Mouse (Mus musculus) testis, postnatal 14 days (tissue): ENCODE data around the gene Psat1.
A peak's percentile ranks its signal among the peaks of the same experiment; 100 is the strongest.

Source experiments
- DNase-seq: peaks from one replicate; pipeline ENCODE4 v3.0.0; 2021; ENCODE audit warnings: low spot score

Psat1 gene

DNA sequence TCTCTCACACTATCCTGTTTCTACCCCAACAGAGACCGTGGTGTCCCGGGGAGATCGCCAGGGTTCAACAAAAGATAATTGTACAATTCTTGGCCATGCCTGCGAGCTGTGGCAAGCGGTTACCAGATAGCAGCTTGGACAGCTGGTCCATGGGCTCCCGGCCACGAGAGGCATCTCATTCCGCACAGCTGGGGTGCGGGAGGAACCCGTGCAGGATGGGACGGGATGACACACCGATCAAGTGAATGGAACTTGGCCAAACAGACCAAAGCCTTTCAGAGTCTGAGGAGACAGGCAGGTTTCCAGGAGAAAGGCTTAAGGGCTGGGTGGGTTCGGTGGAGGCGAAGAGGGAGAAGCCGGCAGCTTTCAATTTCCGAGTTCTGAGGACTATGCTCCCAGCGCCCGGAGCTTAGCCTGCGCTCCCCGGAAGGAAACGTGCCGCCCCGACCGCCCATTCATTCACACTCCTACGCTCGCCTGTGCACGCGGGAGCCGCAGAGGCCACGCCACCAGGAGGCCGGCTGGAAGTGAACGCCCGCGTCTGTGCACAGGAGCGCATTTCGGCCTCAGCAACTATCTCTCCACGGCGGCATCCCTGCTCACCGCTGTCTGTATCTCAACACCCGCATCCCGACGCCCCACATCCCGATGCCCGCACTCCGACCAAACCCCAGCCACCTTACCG, 22.8 kb downstream of the Psat1 start:
- DNase-seq: peak; percentile 81

DNA sequence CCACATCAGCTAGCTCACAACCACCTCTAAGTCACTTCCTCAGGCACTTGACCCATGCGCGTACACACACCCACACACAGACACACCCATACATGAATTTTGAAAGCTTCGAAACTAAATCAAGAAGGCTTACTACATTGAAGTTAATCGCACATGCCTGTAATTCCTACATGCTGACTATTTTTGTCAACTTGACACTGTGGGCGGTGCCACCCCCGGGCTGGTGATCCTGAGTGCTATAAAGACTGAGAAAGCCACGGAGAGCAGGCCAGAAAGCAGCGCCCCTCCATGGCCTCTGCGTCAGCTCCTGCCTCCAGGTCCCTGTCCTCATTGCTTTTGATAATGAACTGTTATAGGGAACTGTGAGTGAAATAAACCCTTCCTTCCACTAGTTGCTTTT, 23.7 kb downstream of the Psat1 start:
- no peak for DNase-seq

DNA sequence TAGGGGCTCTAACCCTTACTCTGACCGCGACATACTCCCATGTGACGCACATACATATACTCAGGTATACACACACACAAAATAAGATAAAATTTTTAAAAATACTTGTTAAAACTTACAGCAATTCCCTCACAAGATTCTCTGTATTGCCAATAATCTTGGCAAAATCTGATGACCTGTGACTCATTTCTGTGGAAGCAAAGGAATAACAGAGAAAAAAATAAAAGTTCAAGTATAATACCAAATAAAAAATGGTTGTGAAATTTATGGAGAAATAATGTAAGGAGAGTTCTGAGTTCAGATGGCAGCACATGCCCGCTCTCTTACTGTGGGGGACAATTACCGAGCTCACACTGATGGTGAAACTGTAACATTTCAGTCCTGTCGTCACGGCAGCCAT, 27.8 kb downstream of the Psat1 start:
- no peak for DNase-seq

DNA sequence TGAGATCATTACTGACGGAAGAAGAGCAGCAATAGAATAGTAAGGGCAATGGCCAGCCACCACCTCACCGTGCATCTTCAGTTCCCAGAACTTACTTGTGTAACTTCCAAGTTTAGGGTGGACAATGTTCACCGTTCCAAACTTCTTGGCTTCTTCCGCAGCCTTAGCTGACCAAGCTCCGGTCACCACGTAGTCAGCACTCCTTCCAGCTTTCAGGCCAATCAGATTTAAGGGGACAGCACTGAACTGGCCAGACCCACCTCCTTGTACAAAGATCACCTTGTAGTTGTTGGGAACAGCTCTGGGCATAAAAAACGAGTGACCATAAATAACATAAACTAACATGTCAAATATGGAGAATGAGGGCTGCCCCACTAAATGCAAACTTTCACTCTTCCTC, 29.0 kb downstream of the Psat1 start:
- no peak for DNase-seq

DNA sequence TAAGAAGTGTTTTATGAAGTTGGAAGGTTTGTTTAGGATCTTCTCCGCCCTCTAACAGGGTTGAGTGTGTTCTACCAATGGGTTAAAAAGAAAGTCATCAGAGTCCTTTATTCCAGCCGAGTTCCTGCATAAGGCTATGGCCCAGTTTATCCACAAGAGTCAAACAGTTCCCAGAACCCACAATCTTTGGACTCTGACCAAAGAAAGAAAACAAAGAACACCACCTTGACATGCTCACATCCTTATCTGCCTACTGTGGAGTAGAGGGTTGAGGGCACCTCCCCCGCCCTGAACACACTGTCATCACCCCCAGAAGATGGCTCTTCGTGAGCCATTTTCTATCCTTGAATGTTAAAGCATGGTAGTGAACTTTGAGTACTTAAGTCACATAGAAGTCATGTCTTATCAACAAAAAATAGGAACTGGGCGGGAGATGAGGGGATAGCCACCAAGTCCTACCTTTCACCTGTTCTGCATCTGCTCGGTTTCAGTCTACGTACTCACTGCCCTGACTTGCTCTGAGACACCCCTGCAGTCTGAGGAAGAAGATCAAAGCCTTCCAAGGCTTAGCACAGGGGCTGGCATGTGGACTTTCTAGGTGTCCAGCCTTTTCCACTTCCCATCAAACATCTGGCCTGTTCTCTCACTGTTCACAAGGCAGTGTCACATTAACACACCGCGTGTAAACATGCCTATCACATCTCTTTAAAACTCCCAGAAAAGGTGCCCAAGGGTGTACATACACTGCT, 33.7 kb downstream of the Psat1 start:
- DNase-seq: no peak

DNA sequence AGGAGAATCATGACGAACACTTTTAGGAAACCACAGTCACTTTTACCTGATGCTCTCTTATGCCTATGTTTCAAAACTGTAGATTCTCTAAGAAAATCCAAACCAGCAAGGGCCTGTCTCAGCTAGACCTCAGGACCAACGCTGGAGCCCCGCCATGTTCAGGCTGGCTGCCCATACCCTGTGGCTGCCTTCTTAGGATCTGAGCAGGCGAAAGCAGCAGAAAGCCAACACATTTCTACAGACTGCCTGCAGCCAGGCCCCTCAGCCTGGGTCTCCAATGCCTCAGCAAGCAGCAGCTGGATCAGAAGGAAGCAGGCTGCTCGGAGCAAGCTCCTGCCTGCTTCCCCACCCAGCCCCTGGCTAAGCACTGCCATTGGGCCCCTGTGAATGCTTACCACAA, 35.7 kb downstream of the Psat1 start:
- no peak for DNase-seq

DNA sequence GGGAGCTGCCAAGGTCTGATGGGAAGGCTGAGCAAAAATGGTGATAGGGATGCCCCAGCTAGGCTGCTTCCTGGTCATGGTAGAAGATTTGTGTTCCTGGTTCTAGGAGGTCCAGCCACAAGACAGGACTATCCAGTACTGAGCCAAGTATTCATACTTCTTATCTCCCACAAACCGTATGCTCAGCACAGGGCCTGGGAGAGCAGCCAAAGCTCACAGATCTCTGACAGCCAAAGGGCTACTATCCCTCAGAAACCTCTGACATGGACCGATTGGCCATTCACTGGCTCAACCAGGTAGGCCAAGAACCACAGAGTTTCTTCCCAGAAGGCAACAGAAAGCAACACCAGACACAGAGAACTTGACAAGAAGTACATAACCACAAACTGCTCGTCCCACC, 36.1 kb downstream of the Psat1 start:
- DNase-seq: peak; percentile 43

DNA sequence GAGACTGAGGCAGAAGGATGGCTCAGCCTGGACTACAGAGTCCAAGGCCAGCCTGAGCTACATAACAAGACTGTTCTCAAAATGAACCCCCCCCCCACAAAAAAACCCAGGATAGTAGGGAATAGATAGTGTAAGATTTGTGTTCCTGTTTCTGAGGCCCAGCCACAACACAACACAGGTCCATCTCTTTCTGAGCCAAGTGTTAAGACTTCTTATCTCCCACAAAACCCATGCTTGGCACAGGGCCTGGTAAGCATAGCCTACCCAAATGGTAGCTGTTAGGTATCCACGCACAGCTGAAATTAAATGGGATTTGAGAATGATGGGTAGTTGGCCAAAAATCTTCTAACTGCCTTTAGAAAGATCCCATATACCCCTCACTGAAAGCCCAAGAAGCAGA, 36.6 kb downstream of the Psat1 start:
- DNase-seq: no peak

DNA sequence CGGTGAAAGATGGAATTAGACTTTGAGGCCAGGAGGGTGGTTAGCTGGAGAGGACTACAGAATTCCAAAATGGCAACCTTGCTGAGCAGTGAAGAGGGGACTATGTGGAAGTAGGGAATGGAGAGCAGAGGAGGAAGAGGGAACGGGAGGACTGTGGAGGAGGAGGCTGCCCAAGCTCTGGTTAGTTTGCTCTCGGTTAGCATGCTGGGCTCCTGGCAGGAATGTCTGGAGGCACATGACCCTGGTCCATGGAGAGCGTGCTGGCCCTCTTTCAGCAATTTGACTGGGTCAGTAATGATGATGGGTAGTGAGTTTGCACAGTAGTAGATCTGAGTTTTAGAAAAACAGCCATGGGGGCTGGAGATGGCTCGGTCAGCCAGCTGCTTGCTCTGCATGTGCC, 39.1 kb downstream of the Psat1 start:
- no peak for DNase-seq

DNA sequence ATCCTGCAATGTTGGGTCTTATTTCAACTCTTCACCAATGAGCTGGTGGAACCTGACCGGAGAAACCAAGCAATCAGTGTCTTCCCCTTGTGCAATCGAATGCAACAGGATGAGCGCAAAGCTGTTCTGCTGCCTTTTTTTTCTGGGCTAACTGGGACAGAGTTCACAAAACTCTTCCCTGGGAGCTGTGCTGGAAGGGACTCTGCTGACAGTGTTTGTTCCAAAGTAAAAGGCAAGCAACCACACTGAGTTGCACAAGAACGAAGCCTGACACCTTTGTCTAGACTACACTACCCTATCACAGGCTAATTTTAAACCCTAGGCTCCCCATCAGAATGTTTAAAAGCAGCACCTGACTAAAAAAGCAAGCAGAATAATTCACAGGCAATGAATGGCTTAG, 42.4 kb downstream of the Psat1 start:
- DNase-seq: no peak

DNA sequence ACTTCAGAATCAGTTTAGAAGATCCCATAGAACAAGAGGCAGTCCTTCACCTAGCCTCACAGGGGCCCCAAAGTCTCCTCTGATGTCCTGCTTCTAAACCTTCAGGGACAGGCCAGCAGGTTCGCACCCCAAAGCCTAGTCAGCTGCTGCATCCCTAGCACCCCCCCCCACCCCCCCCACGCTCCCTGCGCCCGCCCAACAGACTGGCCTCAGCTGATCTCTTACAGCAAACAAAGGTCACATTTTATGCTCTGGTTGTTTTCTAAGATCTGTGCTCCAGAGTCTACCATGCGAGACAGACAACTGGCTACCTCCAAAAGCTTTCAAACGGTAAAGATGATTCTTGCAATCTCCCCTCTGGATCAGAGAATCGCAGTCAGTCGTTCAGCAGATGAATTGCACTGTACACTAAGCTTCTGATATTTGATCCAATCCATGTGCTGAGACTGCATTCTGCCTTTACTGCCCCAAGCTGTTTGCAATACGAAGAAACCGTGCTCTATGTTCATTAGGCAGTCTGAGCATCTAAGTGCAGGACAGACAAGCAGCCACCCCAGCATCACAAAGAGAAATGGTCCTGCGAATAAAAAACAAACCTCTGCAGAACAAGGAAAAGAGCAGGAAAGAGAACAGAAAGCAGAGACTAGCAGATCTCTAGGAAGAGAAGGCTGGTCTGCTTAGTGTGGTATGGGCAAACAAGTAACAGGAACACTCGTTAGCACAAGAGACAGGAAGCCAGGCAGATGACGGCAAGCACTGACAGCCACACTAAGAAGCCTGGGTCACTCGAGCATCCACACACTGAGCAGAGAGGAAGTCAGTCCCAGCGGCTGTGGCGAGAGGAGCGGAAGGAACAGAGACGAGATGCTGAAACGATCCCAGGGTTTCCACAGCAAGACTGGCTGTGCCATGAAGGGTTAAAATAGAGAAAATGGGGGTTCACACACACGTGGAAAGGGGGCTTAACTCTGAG, 43.3 kb downstream of the Psat1 start:
- DNase-seq: no peak

DNA sequence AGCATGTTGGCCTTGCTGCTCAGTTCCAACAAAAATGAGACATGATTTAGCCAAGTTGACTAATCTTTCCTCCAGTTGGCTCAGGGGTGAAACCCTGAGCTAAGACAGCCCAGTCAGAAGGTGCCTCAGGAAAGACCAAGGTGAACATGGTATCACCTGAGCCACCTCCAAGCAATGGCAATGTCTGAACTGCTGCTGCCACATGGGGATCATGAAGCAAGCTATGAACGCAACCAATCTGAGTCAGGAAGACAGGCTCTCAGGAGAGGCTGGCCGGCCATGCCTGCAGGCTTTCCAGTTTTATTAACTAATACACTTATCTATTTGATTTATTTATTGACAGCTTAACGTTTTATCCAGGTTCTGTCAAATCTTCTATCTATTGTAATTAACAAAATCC, 51.5 kb downstream of the Psat1 start:
- no peak for DNase-seq

DNA sequence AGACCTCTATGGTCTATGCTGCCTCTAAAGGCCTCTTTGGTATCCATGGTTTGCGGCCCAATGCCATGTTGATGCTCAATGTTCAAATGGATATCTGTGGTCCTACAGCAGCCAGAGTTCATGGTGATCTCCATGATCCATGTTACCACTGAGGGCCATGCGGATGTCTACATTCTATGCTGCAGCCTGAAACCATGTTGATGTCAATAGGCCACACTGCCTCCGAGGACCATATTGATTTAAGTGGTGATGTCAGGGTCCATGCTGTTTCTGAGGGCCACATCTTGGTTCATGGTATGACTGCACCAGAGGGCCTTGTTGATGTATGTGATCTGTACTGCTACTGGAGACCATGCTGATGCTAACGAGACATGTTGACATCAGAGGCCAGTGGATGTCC, 55.0 kb downstream of the Psat1 start:
- DNase-seq: no peak

DNA sequence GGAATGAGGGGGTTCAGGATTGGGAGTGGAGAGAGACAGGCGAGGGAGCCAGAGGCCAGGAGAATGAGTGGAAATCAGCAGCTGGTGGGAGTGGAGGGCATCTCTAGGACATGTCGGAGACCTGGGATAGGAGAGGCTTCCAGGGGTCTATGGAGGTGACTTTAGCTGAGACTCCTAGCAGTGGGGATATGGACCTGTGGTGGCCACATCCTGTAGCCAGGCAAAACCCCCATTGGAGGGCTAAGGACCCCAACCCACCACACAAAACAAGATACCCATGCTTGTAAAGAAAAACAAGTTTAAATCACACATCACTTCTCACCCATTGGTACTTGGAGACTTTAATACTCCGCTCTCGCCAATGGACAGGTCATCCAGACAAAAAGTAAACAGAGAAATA, 58.7 kb downstream of the Psat1 start:
- DNase-seq: no peak

DNA sequence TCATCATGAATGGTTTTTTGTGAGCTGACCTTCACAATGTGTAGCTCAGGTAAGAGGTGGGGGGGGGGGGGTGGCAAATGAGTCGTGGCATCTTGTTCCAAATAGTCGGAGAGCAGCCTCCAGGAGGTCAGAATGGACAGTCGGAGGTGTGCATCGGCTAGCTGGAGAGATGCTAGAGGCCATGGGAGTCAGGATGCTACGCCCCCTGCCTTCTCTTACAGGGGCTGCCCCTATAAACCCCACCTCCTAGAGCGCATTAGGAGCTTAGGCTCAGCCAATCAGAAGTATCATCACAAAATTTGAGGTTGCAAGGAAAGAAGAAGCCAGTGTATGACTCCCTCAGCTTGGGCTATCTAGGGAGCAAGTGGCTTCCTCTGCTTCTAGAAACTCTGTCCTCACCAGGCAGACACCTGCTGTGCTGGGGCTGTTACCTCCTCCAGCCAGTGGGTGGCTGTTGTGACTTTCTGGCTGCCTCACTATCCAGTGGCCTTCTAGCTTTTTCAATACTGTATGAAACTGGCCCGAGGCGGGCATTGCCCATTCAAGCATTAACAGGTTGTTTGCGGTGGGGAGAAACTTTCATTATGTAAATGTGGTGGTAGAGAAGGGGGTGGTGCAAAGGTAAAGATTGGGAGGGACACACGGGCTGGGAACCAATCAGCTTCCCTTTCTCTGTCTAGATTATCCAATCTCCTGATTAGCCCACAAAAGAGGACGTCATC, 64.3 kb downstream of the Psat1 start:
- DNase-seq: no peak

DNA sequence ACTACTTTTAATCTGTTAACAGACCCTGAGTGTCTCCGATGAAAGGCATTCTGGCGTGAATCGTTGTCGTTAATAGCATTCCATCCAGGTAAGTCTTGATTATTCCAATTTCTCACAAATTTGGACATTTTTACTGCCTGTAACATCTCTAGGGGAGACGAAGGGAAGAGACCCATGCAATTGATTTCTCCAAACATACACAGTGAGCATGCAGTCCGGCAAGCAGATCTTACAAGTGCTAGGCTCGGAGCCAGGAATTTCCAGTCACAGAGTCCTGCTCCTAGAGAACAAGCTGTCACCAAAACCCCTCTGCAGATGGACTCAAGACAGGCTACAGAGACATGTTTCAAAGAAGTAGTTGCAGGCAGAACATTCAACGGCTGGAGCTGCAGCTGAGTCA, 66.4 kb downstream of the Psat1 start:
- no peak for DNase-seq

DNA sequence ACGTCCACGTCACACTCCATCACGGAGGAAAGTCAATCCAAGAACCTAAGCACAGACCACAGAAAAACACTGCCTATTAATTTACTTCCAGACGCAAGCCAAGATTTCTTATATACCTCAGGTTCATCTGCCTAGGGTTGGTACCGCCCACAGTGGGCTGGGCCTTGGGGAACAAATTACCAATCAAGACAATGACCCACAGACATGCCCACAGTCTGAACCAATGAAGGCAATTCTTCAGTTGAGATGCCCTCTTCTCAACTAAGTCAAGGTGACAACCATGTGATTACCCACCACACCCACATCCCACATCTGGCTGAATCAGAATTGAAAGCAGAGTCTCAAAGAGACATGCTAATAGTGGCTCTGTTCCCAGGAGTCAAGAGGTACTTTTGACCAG, 67.9 kb downstream of the Psat1 start:
- DNase-seq: no peak

DNA sequence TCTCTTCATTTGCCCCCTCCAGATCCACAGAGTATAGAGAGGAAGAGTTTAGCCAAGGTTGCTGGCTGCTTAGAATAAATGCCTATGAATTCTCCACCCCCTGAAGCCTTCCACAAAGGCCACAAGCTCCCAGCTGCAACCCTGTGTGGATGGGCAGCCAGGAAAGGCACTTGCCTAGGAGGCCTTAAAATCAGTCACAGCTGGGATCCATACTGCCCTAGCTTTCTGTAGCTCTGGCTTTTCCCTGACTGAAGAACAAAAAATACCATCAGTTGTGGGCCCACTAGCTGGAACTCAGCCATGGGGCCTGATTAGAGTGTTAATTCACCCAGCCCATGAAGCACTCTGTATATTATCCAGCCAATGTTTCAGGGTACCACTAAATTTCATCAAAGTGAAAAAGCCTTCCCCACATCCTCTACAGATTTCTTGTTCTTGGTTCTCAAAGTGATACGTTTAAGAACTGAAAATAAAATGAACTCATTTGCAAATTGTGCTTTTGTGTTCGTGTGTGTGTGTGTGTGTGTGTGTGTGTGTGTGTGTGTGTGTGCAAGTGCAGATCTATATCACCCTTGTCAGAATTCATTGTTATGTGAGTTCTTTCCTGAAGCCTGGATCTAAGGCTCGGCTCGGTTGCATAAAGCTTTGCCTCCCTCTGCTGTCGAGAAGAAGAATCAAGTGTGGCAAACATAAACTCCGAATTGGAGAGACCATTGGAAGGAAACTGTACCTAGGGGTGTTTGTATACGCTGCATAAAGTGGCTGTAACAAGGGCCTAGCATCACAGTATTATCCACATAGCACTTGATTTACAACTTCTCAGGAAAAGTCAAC, 78.1 kb downstream of the Psat1 start:
- DNase-seq: no peak

DNA sequence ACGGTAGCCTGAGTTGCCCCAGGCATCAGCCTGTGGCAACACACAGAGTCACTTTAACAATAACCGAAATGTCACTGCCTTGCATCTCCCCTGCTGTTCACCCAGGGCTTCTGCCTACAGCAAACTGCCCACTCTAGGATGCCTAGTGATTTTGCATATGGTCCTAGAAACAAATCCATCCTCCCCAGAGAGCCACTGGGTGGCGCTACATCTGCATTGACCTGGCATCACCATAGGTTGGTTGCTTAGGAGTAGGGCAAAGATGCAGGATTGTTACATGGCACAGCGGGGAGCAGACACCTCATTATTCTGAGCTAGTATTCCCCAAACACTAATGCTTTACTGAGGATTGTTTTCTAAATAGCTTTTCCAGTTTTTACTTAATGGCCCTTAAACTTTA, 80.3 kb downstream of the Psat1 start:
- DNase-seq: no peak

DNA sequence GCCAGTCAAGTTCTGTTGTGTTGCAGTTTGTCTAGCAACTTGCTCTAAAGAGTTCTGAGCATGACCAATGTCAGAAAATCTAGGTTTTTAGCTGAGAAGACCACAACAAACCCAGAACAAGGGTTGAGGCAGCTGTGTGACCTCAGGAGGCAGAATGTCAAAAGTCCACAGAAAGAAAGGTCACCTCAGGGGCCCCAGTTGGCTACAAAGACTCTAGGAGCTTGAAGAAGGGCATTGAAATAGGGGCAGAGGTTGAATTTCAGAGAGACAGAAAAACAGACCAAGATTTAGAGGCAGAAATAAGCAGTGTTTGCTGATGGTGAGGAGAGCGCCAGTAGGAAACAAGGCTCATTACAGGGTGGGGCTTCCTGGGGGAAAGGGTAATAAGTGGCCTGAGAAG, 81.0 kb downstream of the Psat1 start:
- no peak for DNase-seq

DNA sequence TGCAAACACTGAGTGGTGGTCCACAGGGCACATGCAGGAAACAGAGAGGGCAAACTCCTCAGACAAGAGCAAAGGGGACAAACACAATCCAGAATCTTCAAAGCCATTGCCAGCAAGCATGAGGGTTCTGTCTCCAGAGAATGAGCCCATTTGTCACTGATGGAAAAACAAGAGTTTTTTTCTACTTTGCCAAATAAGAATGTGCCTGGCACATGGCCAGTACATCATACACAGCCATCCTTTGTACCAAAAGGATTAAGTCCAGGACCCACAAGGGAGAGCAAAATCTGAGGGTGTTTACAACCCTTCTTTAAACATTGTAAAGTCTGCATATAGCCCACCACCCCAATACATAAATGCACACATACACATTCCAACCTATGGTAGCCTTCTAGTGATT, 81.7 kb downstream of the Psat1 start:
- DNase-seq: no peak
